Mouse (Mus musculus) R1 (cell line): ENCODE measurements around the gene Hmgn2.

Source experiments
- DNase-seq: peaks from one replicate; pipeline ENCODE4 v3.0.0-alpha.2; 2018; ENCODE audit warnings: low read depth, low spot score

Hmgn2 gene

DNA sequence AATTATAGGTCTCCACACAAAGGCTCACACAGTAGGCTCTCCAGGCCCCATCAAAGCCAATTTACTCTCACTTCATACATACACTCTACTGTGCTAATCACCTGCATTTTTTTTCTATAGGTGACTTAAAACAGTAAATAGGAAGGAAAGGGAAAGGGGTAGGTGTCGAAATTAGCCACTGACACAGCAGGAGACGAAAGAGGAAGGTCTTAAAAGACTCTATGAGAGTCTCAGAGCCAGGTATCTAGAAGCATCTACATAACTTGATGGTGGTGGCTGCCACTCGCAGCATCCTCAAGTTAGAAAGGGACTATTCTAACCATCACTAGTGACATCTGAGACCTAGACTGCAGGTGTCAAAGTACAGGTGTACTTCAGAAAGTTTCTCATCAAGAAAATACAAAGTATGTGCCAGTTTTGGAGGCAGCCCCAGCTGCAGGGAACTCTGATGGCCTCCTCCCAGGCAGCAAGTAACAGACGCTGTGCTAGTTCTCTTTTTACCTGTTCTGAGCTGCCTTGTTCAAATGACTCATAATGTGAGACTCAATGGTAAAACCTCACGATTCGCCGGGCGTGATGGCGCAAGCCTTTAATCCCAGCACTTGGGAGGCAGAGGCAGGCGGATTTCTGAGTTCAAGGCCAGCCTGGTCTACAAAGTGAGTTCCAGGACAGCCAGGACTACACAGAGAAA lies 9.7 kb upstream of the Hmgn2 start:
- no peak for DNase-seq

DNA sequence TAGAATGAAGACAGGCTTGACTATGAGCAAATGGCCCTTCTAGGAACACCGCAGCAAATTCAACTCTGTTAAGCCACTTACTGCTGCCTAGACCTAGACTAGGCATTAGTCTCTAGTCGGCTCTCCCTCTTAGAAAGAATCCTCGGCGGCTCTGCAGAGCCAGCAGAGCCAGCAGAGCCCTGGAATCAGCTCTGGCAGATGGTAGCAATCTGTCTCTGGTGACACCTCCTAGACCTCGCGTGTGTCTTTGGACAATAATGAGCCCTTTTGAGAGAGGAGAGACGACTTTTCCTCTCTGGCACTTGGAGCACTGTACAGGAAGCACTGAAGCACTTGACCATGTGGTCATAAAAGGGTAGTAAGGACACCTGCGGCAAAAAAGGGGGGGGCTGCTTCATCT lies 3.3 kb upstream of the Hmgn2 start:
- DNase-seq = no peak

DNA sequence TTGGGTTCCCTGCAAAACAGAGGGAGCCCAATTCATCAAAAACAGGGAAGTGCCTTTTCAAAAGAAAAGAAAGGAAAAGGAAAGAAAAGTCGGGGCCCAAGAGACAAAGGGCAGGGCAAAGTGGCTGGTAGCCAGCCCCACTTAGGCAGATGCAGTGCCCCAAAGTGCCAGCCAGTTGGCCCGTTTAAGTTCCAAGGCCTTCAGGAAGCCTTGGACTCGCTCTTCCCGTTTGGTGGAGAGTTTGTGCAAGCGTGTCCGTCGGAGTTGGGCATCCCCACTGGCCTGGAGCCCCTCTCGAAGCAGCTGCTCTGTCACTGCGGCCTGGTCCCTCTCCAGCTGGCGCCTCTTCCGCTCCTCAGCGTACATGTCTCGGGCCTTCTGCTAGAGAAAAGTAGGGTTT lies 2.4 kb upstream of the Hmgn2 start:
- DNase-seq = no peak

DNA sequence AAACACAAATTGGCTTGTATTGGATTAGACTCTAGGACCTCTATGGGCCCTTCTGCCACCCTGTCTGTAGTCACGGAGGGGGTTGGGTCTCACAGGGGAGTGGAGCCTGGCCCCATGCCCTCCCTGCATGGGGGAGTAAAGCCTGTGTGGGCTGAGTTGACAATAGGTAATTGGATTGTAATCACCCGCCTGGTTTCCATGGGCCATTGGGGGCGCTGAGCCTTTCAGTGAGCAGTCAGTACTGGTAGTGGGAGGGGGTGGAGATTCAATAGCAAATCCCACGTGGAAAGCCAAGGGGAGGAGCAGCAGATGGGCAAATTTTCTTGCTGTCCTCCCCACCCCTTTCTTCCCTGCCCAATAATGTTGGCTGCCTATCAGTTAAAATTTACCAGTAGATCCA lies 1.7 kb upstream of the Hmgn2 start:
- peak; percentile 67 for DNase-seq

DNA sequence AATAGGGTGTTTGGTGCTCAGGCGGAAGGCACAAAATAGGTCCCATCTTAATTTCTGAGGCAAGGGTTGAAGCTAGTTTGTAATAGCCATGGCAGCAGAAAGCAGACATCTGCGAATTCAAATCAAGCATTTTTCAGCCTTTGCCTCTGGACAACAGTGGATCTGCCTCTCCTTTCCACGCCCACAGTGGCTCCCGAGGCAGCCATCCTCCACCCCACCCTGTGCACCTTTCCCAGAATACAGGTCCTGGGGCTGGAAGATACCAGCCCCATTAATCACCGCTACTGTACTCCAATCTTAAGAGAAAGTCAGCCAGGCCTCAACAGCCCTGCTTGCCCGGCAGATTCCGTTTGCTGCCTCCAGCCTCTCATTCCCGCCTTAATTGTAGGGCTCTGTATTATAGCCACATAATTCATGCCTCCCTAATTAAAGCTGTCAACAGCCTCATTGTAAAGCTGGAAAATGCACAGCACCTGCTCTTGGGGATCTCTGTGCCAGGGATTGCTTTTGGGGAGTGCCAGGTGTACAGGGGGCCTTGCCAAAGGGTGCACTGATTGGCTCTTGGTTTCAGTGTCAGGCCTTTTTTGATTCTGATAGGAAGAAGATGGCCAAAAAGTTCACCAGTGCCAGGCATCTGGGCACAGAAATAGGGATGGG lies 792 bp upstream of the Hmgn2 start:
- peak; percentile 46 for DNase-seq

DNA sequence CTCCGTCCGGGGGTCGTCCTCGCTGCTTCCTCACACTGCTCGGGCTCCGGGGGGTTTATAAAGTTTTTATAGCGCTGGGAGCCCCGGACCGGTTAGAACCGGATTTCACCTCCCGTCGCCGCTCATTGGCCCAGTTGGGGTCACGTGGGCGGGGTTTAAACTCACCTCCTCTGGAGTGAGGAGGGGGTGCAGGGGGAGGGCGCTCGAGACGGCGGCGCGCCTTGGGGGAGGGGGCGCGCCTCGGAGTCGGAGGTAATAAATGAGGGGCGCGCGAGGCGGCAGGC lies 642 bp downstream of the Hmgn2 start:
- DNase-seq = peak; percentile 98

DNA sequence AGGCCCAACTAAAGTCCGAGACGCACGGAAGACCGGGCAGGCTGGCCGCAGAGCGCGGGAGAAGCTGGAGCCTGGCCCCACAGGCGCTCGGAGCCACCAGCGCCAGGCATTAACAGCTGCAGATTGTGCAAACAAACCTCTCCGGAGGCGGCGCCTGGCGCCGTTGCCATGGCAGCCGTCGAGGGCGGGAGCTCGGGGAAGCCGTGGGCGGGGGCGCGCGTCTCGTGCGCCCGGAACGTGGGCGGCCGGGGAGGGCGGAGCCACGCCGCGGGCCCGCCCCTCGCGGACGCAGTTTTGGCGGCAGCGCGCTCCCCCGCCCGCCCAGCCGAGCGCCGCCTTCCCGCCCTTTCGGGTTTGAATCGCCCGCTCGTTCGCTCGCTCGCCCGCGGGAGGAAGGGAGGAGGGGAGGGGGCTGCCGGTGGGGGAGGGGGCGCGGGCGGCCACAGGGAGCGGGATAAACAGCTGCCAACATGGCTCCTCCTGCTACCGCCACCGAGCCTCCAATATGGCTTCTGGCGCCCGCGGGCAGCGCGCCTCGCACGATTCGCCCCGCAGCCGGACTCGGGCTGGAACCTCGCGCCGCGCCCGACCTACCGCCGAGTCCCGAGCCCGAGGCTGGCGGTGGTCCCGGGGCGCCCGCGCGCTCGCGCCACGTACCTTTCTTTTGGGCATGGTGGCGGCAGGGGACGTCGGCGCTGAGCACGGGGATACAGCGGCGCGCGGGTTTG lies 1.1 kb downstream of the Hmgn2 start:
- DNase-seq = peak; percentile 93

DNA sequence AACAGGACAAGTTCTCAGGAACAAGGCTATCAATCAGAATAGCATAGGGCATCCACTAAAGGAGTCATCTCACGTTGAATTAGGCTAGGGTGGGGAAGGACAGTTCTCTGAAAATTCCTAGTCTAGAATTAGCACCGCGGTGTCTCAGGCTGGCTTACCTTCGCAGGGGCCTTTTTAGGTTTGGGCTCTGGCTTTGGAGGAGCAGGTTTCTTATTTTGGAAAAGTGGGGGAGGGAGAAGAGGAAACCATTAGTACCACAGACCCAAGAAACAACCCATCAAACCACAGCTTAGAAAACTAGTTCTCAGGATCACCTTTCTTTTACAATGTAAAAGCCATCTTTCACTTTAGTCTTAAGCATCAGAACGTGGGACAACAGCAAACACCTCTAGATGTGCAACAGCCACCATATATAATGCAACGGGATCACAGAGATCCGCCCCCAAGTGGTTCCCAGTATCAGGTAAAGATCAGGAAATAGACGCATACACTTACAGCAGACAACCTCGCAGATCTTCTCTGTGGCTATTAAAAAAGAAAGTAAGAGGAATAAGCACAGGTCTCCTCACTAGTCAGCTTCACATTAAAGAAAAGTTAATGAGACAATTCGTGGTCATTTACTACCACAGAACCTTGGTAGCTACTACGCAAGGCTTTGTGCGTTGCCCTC lies 2.0 kb downstream of the Hmgn2 start:
- no peak for DNase-seq

DNA sequence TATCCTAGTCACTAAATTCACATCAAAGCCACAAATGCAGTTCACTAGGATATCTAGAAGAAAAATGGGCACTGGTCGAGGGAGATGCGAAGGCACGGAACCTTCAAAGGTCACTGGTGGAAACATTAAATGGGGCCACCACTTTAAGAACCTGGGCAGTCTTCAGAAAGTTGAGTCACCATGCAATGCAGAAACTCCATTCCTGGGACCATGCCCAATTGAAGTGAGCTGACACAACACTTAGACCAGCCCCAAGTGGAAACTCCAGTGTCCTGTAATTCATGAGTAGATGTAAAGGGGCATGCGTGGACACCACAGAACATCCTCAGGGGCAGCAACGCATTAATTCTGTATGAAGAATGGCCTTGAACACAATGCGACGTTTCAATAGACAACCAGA lies 5.9 kb downstream of the Hmgn2 start:
- DNase-seq = no peak

DNA sequence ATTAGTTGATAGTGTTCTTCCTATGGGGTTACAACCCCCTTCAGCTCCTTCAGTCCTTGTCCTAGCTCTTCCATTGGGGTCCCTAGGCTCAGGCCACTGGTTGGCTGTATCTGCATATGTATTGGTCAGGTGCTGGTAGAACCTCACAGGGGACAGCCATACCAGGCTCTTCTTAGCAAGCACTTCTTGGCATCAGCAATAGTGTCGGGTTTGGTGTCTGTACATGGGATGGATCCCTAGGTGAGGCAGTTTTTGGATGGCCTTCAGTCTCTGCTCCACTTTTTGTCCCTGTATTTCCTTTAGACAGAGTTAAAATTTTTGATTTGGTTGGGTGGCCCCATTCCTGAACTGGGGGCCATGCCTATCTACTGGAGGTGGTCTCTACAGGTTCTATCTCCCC lies 9.6 kb downstream of the Hmgn2 start:
- DNase-seq = no peak

DNA sequence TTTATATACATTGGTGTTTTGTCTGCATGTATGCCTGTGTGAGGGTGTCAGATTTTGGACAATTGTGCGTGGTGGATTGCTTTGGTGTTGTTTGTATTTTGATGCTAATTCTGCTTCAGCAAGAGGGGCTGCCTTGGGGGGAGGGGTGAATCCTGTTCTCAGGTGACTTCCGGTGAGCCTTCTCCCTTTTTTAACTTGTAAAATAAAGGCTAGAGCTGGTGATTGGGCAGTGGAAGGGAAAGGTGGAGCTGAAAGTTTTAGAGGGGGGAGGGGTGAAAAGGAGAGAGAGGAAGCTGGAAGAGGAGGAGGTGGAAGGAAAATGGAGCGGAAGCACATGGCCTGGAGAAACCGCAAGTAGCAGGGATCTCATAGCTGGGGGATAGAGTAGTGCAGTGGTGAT lies 12.1 kb downstream of the Hmgn2 start:
- peak; percentile 99 for DNase-seq

DNA sequence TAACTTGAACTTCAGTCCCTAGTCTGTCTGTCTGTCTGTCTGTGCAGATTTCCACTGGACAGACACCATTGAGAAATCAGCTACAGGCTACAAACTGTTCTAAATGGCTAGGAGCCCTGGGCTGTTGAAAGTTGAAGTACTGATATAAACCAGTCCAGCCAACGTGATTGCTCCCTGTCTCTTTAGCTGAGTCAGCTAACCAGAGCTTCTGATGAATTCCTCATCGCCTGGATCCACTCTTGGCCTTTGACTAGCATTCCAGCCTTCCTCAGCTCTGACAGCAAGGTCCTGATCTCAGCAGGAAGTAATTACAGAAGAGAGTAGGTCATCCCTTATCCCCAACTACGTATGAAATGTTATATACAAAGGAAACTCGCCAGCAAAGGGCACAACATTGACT lies 21.7 kb downstream of the Hmgn2 start:
- DNase-seq = no peak

DNA sequence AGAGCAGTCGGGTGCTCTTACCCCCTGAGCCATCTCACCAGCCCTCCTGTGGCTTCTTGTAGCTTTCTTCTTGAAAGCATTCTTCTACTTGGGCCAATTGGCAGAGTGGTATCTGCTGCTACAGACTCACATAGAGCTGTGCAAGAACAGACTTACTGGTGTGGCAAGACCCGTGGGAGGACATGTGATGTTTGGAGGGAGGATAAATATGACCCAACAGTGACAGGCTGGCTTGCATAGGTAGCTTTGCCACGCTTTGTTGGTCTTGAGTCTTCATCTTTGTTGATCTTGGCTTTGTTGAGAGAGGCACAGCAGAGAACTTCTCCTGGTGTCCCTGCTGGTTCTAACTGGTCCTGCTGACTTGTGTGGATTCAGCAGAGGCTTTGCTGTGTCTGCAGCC lies 24.7 kb downstream of the Hmgn2 start:
- no peak for DNase-seq

DNA sequence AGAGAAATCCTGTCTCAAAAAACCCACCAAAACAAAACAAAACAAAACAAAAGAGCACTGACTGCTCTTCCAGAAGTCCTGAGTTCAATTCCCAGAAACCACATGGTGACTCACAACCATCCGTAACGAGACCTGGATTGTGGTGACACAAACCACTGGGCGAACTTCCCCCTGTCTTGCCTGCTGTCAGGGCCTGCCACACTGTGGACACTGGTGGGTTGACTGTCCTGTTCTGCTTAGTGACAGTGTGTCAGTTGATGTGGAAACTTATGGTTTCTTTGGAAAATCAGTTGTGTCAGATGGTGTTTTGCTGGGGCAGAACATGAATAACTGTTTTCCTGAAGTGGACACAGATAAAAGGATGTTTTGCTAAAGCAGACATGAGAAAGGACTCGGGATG lies 25.8 kb downstream of the Hmgn2 start:
- no peak for DNase-seq

DNA sequence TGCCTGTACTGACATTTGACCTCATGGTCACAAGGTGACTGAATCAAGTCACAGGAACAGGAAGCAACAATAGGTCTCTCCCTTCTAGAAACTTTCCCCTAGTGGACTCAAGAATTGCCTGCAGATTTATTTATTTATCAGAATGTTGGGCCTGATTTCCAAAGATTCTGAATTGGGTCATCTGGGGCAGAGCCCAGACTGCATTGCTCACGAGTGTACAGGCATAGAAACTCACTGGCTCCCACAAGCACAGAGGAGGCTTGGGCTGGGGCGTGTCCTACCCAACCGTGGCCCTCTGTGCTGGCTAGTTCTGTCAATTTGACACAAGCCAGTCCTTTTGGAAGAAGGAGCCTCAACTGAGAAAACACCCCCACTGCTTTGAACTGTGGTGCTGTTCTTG lies 26.9 kb downstream of the Hmgn2 start:
- DNase-seq = no peak

DNA sequence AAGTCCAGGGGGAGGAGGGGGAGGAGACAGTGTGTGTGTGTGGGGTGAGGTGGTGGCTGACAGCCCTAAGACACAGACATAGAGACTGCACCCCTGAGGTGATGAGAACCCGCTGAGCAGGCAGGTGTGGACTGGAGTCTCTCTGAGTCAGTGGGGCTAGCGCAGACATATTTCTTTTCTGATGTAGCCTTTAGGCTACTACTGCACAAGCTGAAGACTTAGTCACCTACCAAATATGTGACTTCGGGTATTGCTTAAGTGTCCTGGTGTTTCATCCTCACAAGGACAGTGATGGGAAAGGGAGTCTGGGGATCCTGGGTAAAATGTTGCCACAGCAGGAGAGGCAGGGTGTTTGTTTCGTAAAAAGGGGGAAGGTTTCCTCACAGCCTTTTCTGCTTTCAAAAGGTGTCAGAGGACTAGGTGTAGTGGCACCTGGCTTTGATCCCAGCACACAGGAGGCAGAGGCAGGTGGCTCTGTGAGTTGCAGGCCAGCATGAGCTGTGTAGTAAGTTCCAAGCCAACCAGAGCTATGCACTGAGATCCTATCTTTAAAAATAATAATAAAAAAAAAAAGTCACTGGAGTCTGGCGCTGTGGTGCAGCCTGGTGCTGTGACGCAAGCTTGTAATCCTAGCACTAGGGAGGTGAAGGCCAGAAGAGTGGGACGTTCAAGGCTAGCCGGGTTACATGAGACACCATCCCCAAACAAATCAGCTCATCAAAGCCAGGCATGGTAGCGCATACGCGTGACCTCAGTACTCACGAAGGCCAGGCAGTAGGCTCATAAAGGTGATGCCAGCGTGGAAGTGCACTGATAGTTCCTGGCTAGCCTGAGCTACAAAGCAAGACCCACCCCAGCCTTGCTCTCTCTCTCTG lies 27.8 kb downstream of the Hmgn2 start:
- DNase-seq = no peak

DNA sequence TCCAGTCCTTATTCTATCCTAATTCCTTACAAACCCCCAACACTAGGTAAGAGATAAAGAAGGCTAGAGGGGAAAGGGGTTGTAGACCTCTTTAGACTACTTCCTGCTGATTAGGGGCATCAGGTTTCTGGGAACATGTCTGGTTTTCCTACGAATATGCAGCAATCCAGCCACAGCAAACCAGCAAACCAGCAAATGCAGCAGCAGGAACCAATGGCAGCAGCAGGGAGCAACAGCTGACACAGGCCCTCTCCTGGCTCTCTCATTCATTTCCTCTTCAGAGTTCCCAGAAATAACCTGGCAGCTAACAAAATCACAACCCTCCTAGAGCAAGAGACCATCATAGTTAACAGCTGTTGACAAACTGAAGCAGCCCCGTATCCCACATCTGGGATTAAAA lies 30.4 kb downstream of the Hmgn2 start:
- no peak for DNase-seq

DNA sequence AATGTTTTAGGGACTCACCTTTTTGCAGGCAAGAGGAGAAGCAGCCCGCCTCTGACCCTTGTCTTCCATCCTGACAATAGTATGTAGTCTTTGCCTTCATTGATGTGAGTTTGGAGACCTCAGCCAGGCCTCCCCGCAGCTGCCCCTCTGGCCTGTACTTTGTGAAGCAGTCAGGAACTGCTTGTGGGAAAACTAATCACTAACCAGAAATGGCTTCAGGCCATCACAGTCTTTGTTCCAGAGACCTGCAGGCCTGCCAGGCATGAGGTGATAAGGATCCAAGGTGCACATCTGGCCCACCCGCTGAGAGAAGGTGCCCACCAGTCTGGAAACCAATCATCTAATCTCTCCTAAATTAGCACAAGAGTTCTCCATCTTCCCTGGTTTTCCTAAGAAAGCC lies 36.7 kb downstream of the Hmgn2 start:
- DNase-seq = no peak

DNA sequence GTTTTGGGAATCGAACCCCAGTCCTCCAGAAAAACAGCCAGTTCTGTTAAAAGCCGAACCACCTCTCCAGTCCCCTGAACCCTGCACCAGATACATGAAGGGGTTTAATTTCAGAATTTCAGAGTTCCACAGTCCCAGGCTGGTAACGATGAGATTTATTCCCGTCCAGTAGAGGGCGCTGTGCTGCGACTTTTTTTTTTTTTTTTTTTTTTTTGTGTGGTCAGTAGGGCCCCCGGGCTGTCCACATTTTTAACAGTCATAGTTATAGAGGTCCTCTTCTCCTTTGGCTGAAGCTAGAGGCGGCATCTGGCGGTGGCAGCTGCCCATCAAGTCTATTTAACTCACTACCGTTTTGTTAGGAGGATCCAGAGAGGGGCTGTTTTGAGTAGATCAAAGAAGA lies 37.1 kb downstream of the Hmgn2 start:
- DNase-seq = peak; percentile 46

DNA sequence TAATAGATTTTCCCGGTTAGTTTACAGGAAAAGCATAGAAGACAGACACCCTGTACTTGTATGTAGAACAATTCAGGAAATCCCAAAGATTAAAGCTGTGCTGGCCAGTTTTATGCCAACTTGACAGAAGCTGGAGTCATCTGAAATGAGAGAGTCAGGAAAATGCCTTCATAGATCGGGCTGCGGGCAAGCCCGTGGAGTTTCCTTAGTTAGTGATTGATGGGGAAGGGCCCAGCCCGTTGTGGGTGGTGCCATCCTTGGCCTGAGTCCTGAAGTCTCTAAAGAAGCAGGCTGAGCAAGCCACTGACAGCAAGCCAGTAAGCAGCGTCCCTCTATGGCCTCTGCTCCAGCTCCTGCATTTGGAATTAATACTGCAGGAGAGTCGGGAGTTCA lies 39.2 kb downstream of the Hmgn2 start:
- peak; percentile 50 for DNase-seq

DNA sequence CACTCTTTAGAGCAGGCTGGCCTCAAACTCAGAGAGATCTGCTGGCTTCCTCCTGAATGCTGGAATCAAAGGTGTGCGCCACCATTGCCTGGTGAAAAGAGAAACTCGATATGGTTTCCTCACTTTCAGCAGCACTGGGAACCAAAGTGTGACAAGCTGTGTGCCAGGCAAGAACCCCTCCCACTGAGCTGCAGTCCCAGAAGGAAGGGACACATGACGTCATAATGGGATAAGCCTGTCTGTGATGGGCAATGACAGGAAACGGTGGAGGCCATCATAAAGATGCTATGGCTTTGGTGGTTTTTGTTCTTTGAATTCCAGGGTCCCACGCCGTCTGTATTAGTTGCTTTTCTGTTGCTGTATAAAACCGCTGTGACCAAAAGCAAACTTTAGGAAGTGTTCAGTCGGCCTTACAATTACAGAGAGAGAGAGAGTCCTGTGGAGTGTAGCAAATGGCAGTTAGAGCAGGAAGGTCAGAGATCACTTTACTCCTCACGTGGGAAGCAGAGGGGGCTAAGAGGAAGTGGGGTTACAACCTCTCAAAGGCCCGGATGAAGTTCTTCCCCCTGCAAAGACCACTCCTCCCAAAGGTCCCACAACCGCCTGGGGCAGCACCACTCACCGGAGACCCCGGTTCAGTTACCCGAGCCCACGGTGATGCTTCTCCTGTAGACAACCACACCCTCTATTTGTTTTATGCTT lies 39.7 kb downstream of the Hmgn2 start:
- peak; percentile 83 for DNase-seq
